Mouse (Mus musculus) olfactory bulb, adult 2 months (tissue): ENCODE measurements around the gene Tldc1.

Experiments
- CTCF ChIP-seq: fragments of 200-500 bp; IDR thresholded peaks from 2 replicates; pipeline ENCODE4 v1.5.1; 2012; ENCODE audit warnings: low read depth, mild to moderate bottlenecking, low read length, moderate library complexity; ENCODE audit not compliant: insufficient read depth
- POLR2A ChIP-seq: fragments of 200-500 bp; IDR thresholded peaks from 2 replicates; pipeline ENCODE4 v1.6.1; 2012; ENCODE audit warnings: mild to moderate bottlenecking, low read depth, low read length, moderate library complexity; ENCODE audit not compliant: insufficient read depth

GRCm38 (mm10) chr8:119786871-119787270, 8.7 kb upstream of the Tldc1 start:
- TF ChIP-seq POLR2A: no peak
- no peak for TF ChIP-seq CTCF
